Mouse (Mus musculus) E14TG2a.4 (cell line): ENCODE results near the gene Ankzf1.

Experiments used
- CTCF ChIP-seq: conservative IDR thresholded peaks from 2 replicates; pipeline ENCODE4 v1.5.1; 2014; ENCODE audit warnings: low read length
- NANOG ChIP-seq: IDR thresholded peaks from 2 replicates; pipeline ENCODE4 v1.6.1; 2014; ENCODE audit warnings: borderline replicate concordance, low read length, mixed read lengths
- POU5F1 ChIP-seq: IDR thresholded peaks from 2 replicates; pipeline ENCODE4 v1.6.1; 2014; ENCODE audit warnings: low read length, borderline replicate concordance

DNA sequence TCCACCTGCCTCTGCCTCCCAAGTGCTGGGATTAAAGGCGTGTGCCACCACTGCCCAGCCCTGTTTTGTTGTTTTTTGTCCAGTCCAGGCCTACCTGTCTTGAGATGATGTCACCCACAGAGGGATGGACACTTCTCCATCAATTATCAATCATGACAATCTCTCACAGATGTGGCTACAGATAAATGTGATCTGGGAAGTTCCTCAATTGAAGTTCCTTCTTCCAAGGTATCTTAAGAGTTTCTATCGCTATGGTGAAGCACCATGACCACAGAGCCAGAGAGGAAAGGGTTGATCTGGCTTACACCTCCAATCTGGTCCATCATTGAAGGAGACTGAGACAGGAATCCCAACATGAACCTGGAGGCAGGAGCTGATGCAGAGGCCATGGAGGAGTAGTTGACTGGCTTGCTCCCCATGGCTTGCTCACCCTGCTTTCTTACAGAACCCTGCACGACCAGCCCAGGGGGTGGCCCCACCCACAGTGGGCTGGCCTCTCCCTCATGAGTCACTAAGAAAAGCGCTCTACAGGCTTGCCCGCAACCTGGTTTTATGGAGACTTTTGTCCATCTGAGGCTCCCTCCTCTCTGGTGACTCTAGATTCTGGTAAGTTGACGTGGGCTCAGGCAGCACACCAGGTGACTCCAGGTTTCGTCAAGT is 38.5 kb downstream of the Ankzf1 start:
- TF ChIP-seq CTCF, result no peak
- TF ChIP-seq POU5F1, result no peak
- no peak for TF ChIP-seq NANOG
